Mouse (Mus musculus) retina, embryonic 14.5 days (tissue): ENCODE measurements around the gene BC004004.
A peak's percentile ranks its signal among the peaks of the same experiment; 100 is the strongest.

Experiments
- DNase-seq: peaks from one replicate; pipeline ENCODE4 v3.0.0-alpha.2; 2015; ENCODE audit warnings: low spot score

BC004004 gene

GRCm38 (mm10) chr17:29323625-29324024, 55.0 kb downstream of the BC004004 start:
- DNase-seq = no peak

GRCm38 (mm10) chr17:29325831-29326230, 57.2 kb downstream of the BC004004 start:
- no peak for DNase-seq

GRCm38 (mm10) chr17:29326531-29327529, 58.2 kb downstream of the BC004004 start:
- peak; percentile 68 for DNase-seq

GRCm38 (mm10) chr17:29327691-29328090, 59.1 kb downstream of the BC004004 start:
- no peak for DNase-seq

- DNase-seq = no peak
These were observed 61.6 kb downstream of the BC004004 start for GRCm38 (mm10) chr17:29330221-29330620.

GRCm38 (mm10) chr17:29330671-29331410, 62.3 kb downstream of the BC004004 start:
- no peak for DNase-seq

GRCm38 (mm10) chr17:29332186-29332685, 63.6 kb downstream of the BC004004 start:
- DNase-seq = no peak

GRCm38 (mm10) chr17:29336266-29336990, 67.8 kb downstream of the BC004004 start:
- no peak for DNase-seq

GRCm38 (mm10) chr17:29337979-29338823, 69.6 kb downstream of the BC004004 start:
- no peak for DNase-seq

- DNase-seq = no peak
These were observed 70.7 kb downstream of the BC004004 start for GRCm38 (mm10) chr17:29339170-29339768.

GRCm38 (mm10) chr17:29340406-29341261, 72.0 kb downstream of the BC004004 start:
- DNase-seq = no peak

- DNase-seq = no peak
These were observed 73.0 kb downstream of the BC004004 start for GRCm38 (mm10) chr17:29341591-29342003.

- DNase-seq = no peak
These were observed 73.7 kb downstream of the BC004004 start for GRCm38 (mm10) chr17:29342010-29342910.

- DNase-seq = no peak
These were observed 74.7 kb downstream of the BC004004 start for GRCm38 (mm10) chr17:29343241-29343640.

- DNase-seq = no peak
These were observed 76.7 kb downstream of the BC004004 start for GRCm38 (mm10) chr17:29345272-29345671.

- DNase-seq = peak; percentile 24
These were observed 78.0 kb downstream of the BC004004 start for GRCm38 (mm10) chr17:29346496-29347125.

GRCm38 (mm10) chr17:29347126-29347644, 78.6 kb downstream of the BC004004 start:
- DNase-seq = no peak
